Mouse (Mus musculus): ENCODE measurements around the gene Rnase11. TPM values are rescaled to one million over a fixed set of nuclear protein-coding genes. Genes with fewer than 3 reads are reported as not detected.
"Not testable (repeated sequence)": the region's sequence is repeated elsewhere in the genome, so short reads cannot be mapped to it uniquely, and the experiment has no call there.

Gene Rnase11
- polyA plus RNA-seq, 1 experiment = not detected

DNA sequence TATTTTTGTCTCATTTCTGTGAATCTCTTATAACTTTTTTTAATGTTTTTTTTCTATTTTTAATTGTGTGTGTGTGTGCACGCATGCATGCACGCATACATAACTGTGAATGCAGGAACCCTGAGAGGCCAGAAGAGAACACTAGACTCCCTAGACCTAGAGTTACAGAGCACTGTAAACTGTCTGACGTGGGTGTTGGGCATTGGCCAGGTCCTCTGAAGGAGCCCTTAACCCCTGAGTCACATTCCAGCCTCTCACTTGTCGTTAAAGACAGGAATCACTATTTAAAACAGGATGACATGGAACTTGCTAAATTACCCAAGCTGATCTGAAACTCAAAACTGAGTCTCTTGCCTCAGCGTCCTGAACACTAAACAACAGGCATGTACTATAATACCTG lies 2.0 kb upstream of the Rnase11 start:
- Histone ChIP-seq H3K27ac (replicated peaks; ENCODE audit: low read depth, low read length) (no peak overlapping the region), H3K4me1 (ENCODE audit: control insufficient read depth, insufficient read depth, insufficient read length, low read length) (no peaks in the 10 kb centered on the region), H3K4me3 (ENCODE audit: insufficient read depth, low read depth, low read length) (no peak overlapping the region)

DNA sequence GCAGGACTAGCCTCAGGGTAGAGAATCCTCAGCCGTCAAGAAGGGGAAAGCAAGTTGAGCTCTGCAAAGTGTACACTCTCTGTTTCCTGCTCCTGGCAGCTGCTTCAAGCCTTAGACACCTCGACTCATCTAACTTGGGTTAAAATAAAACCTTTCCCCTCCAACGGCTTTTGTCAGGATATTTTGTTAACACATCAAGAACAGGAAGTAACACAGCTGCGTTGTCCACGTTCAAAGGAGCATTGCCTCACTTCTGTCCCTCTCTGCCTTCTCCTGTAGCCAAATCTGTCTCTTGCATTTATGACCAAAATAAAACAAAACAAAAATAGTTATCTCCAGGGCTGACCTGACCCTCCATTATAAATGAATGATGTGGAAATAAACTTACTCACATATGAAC lies 2.1 kb downstream of the Rnase11 start:
- Histone ChIP-seq H3K27ac (replicated peaks; ENCODE audit: low read depth, low read length) (no peak overlapping the region), H3K4me1 (ENCODE audit: control insufficient read depth, insufficient read depth, insufficient read length, low read length) (no peaks in the 10 kb centered on the region), H3K4me3 (ENCODE audit: insufficient read depth, low read depth, low read length) (no peak overlapping the region)

DNA sequence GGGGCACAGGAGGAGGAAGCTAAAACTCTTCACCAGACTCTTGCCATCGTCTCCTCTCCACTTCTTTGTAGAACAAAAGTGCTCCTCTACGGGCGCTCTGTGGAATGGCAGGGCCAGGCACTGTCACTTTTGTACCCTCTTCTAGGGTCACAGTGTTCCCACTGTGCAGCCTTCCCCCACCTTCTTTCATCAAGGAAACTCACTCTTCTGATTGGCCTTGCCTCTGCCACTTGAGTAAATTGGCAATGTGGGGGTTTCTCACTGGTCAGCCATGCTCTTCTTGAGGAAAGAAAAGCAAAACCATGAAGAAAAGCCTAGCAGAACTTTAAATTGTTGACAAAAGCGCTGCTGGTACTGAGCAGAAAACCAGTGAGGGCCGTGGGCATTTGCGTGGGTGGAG lies 8.2 kb downstream of the Rnase11 start, which contains the start of gene Rnase9:
Rnase9 (minus strand) TSS at position 101 of the 400 bp plus-strand sequence.
- H3K4me1 ChIP-seq (ENCODE audit: control insufficient read depth, insufficient read depth, insufficient read length, low read length) = no peaks in the 10 kb centered on the region
- no peak within 1 kb of the TSS for H3K4me3 ChIP-seq (ENCODE audit: insufficient read depth, low read depth, low read length)
- H3K27ac ChIP-seq (replicated peaks; ENCODE audit: low read depth, low read length) = no peak within 1 kb of the TSS

DNA sequence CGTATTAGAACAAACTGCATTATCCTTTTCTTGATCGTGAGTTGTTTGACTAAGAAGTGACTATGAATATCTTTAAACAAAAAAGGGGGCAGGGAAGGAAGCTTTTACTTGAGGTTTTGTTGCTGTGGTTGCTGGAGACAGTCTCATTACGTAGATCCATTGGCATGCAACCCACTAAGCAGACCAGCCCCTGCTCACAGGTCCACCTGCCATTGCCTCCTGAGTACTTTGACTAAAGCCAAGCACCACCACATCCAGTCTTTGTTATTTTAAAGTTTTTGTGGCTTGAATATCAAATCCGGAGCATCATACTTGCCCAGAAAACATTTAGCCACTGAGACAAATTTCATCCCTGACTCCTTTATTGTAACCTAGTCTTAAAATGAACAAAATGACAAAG lies 13.7 kb downstream of the Rnase11 start:
- H3K27ac ChIP-seq (replicated peaks; ENCODE audit: low read depth, low read length) = no peak overlapping the region

DNA sequence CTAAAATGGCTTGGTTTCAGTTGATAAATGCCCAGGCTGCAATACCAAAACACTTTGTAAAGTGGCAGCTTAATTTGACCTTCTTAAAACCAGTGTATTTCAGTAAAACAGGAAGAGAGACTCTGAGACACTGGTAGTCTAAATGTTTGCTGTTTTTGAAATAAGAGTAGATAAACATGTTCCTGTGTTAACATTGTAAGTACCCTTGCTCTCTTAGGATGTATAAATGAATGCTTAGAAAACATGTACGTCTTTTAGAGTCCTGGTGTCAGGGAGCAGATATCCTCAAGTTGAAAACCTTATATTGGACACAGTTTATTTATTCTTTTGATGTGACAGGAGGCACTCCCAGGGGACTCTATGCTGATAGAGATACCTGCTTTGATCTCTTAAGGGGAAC lies 14.8 kb downstream of the Rnase11 start:
- Histone ChIP-seq H3K27ac (replicated peaks; ENCODE audit: low read depth, low read length) (no peak overlapping the region), H3K4me3 (ENCODE audit: insufficient read depth, low read depth, low read length) (no peak overlapping the region), H3K4me1 (ENCODE audit: control insufficient read depth, insufficient read depth, insufficient read length, low read length) (no peaks in the 10 kb centered on the region)

More for the DNA sequence above, 13.7 kb downstream of the Rnase11 start:
- Histone ChIP-seq H3K4me3 (ENCODE audit: insufficient read depth, low read depth, low read length) (no peak overlapping the region), H3K4me1 (ENCODE audit: control insufficient read depth, insufficient read depth, insufficient read length, low read length) (no peaks in the 10 kb centered on the region)

DNA sequence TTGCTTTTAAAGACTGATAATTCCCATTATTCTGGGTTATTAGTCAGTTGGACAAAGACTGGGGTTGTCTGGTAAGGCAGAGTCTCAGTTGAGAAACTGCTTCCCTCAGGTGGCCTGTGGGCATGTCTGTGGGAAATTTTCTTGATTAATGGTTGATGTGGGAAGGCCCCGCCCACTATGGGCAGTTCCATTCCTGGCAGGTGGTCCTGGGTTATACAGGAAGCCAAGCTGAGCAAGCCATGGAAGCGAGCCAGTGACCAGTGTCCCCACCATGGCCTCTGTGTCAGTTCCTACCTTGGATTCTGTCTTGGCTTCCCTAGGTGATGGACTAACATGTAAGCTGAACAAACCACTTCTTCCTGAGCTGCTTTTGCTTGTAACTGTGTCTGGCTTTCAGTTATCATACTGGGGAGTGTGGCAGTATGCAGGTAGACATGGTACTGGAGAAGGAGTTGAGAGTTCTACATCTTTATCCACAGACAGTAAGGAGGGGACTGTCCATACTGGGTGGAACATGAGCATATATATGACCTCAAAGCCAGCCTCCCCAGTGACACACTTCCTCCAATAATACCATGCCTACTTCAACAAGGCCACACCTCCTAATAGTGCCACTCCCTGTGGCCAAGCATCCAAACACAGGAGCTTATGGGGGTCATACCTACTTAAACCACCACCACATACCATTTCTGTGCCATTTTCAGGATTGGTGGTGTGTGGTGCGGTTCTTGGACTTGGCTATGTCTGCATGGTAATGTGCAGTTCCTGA lies 22.4 kb downstream of the Rnase11 start:
- H3K27ac ChIP-seq (replicated peaks; ENCODE audit: low read depth, low read length) = no peak overlapping the region
- H3K4me3 ChIP-seq (ENCODE audit: insufficient read depth, low read depth, low read length) = no peak overlapping the region
- H3K4me1 ChIP-seq (ENCODE audit: control insufficient read depth, insufficient read depth, insufficient read length, low read length) = no peaks in the 10 kb centered on the region

DNA sequence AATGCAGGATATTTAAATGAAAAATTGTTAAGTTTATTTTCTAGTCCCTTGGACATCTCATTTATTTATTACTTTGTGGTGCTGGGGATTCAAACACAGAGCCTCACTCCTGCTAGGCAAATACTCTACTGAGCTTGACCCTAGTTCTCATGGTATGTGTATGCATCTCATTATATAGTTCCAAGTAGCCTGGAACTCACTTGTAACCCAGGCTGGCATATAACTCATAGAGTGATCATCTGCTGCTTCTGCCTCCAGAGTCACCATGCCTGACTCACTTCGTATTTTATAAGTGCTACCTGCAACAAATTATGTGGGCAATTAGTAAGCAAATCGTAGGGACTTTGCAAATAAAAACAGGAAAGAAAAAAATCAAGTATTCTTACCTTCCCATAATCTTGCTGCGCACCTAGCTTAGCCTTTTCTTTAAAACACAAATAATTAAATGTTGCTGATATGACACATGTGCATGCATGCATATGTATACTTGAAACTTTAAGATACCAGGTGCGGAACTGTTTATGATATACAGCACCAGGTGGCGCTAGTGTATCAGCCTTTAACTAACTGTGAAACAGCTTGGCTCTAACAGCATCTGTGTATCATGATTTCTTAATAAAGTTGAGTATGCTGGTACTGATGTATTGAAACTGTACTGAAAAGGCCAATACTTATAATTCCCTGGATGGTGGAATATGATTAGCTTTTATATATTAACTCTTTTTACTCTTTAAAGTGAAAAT lies 23.4 kb downstream of the Rnase11 start:
- H3K27ac ChIP-seq (replicated peaks; ENCODE audit: low read depth, low read length) = no peak overlapping the region
- no peak overlapping the region for H3K4me3 ChIP-seq (ENCODE audit: insufficient read depth, low read depth, low read length)
- no peaks in the 10 kb centered on the region for H3K4me1 ChIP-seq (ENCODE audit: control insufficient read depth, insufficient read depth, insufficient read length, low read length)

DNA sequence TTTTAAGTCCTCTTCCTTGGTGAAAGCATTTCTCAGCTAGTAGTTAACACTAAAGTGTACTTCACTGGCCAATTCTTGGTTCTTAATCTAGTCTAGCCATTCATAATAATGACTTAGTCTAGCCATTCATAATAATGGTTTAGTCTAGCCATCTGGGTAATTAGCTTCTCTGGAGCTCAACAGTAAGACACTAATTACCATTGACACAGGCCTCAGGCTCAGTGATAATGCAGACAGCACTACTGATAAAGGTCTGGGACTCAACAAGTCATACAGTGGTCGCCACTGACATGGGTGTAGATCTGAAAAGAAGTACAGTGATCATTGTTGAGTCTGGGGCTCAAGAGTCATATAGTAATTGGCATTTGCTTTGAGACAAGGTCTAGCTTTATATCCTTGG lies 25.1 kb downstream of the Rnase11 start:
- no peaks in the 10 kb centered on the region for H3K4me1 ChIP-seq (ENCODE audit: control insufficient read depth, insufficient read depth, insufficient read length, low read length)
- H3K4me3 ChIP-seq (ENCODE audit: insufficient read depth, low read depth, low read length) = no peak overlapping the region
- H3K27ac ChIP-seq (replicated peaks; ENCODE audit: low read depth, low read length) = no peak overlapping the region

DNA sequence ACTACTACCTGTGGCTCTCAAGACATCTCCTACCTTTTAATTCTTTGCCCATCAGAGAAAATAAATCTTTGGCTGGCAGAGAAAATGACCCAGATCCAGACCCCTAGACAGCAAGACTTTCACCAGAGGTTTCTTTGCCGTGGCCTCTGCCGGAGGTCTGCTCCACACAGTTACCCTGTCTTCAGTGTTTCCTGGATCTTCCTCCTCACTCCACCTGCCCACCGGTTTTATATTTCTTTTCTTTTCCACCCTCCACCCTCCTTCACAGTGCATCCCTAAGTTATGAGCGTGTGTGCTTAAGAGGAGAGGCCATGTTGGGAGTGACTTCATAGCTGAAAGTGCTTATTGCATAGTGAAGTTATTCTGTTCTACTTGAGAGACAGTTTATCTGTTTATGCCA lies 26.5 kb downstream of the Rnase11 start:
- no peak overlapping the region for H3K27ac ChIP-seq (replicated peaks; ENCODE audit: low read depth, low read length)
- no peak overlapping the region for H3K4me3 ChIP-seq (ENCODE audit: insufficient read depth, low read depth, low read length)
- H3K4me1 ChIP-seq (ENCODE audit: control insufficient read depth, insufficient read depth, insufficient read length, low read length) = no peaks in the 10 kb centered on the region

DNA sequence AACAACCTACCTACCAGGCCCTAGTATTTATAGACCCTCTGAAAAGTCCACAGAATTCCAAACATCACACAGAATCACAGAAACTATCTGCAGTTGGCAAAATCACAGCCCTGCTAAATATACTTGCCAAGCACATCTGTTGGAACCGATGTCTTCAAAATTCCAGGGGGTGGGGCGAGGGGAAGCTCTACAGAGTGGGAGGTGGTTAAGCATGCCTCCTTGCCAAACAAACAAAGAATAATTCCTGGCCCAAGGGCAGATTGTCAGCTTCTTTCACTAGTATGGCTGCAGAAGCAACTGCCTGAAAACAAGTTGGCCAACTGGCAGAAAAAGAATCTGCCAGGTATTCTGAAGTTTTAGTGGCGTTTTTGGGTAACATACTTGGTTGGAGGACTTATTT lies 32.7 kb downstream of the Rnase11 start:
- no peak overlapping the region for H3K27ac ChIP-seq (replicated peaks; ENCODE audit: low read depth, low read length)
- H3K4me1 ChIP-seq (ENCODE audit: control insufficient read depth, insufficient read depth, insufficient read length, low read length) = no peaks in the 10 kb centered on the region
- no peak overlapping the region for H3K4me3 ChIP-seq (ENCODE audit: insufficient read depth, low read depth, low read length)

DNA sequence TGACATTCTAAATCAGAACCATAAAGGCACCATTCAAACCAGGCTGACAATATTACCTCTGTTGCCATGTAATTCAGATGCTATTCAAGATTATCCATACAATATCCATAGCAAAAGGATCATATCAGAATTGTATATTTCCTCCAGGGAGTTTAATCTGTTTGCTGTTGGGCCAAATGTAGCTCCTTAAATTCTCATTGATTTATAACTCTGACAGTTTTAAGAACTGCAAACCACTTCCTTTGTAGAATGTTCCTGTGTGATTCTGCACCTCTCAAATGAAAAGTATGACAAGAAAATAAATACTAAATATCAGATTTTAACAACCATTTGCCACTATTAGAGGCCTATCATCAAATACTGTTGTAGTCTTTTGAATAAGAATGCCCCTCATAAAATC lies 34.2 kb downstream of the Rnase11 start:
- no peak overlapping the region for H3K4me3 ChIP-seq (ENCODE audit: insufficient read depth, low read depth, low read length)
- no peak overlapping the region for H3K27ac ChIP-seq (replicated peaks; ENCODE audit: low read depth, low read length)
- H3K4me1 ChIP-seq (ENCODE audit: control insufficient read depth, insufficient read depth, insufficient read length, low read length) = no peaks in the 10 kb centered on the region

DNA sequence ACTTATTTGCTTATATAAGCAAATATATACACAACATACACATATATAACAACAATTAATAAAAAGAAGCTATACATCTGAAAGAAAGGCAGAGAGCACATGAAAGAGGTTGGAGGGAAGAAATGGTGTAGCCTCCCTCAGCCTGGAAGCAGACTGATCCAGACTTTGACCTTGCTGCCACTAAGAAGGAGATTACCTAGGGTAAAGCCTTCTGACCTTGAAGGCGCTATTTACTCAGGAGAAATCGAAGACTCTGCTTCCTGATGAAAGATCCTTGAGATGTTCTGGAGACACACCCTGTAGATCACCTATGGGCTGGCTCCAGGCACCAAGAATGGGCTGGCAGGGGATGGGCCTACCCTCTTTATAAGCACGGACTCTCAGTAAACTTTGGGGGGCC lies 35.2 kb downstream of the Rnase11 start:
- not testable (repeated sequence) for H3K27ac ChIP-seq (replicated peaks; ENCODE audit: low read depth, low read length); H3K4me1 ChIP-seq (ENCODE audit: control insufficient read depth, insufficient read depth, insufficient read length, low read length); H3K4me3 ChIP-seq (ENCODE audit: insufficient read depth, low read depth, low read length)

DNA sequence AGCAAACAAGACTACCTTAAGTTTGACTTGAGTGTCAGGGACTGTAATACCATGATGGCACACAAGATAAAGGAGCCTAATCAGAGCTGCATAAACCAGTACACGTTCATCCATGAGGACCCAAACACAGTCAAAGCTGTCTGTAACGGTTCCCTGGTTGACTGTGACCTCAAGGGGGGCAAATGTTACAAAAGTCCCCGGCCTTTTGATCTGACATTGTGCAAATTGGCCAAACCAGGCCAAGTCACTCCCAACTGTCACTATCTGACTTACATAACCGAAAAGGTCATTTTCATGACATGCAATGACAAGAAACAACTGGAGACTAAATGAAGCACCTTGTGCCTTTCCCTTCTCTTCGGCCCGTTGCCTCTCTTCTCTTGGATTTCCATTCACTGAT lies 40.4 kb downstream of the Rnase11 start:
- Histone ChIP-seq H3K4me1 (ENCODE audit: control insufficient read depth, insufficient read depth, insufficient read length, low read length) (peaks cover 14% of the 10 kb centered on the region), H3K27ac (replicated peaks; ENCODE audit: low read depth, low read length) (peak overlapping the region; percentile 99)

DNA sequence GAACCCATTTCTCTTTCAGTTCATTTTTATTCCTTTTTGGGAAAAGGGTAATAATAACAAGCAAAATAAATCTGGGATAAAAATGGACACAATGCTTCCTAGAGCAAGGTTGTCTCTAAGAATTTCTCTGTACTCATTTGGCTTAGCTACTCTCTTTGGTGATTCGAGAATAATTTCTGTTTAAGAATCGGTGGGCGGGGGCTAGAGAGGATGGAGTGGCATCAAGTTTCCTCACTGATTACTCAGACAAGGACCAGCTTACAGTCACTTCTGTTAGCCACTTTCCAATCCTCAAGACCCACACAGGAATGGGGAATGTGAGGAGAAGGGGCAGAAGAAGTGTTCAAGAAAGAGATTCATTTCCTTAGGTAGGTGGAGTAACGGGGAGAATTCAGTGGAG lies 41.2 kb downstream of the Rnase11 start:
- Histone ChIP-seq H3K4me3 (ENCODE audit: insufficient read depth, low read depth, low read length) (no peak overlapping the region), H3K4me1 (ENCODE audit: control insufficient read depth, insufficient read depth, insufficient read length, low read length) (peaks cover 16% of the 10 kb centered on the region), H3K27ac (replicated peaks; ENCODE audit: low read depth, low read length) (peak overlapping the region; percentile 99)

More for the DNA sequence above, 40.4 kb downstream of the Rnase11 start:
- no peak overlapping the region for H3K4me3 ChIP-seq (ENCODE audit: insufficient read depth, low read depth, low read length)

DNA sequence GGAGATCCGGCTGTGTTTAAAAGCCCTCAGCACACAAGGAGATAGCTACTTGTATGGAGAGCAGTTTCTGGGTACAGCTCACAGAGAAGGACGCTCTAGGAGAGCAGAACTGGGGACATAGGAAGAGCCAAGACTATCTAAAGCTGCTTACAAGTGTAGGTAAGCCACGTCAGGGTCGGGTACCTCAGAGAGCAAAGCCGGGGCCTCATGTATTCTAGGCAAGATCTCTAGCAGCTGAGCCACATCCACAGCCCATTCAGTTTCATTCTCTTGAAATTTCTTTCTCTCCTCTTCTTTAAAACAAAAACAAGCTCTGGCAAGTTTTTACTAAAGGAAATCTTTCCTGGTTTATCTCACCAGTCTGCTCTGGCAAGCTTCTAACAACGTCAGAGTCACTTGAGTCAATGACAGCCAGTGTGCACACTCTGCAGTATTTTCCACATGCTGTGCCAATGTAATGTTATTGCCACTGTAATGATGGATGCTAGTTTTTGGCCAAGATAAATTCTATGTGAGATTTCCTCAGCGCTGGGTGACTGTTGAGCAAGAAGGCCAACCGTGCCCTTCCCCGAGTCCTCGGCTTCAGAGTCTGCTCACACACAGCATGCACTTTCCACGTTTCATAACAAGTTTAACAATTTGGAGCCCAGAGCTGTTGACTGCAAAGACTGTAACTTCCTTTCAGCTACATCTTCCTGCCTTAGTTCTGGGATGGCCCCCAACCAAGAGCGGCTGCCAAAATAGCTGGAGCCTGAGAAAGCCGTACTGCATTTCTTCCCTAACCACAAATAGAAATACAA lies 41.8 kb downstream of the Rnase11 start:
- H3K4me1 ChIP-seq (ENCODE audit: control insufficient read depth, insufficient read depth, insufficient read length, low read length) = peaks cover 16% of the 10 kb centered on the region
- peak overlapping the region; percentile 7; the same call in 1 of the 2 replicates for H3K4me3 ChIP-seq (ENCODE audit: insufficient read depth, low read depth, low read length)
- peak overlapping the region; percentile 99 for H3K27ac ChIP-seq (replicated peaks; ENCODE audit: low read depth, low read length)
